Mouse (Mus musculus) MN1 (cell line): ENCODE results near the gene Ninl.

ENCODE experiments used
- DNase-seq: peaks from one replicate; pipeline ENCODE4 v3.0.0-alpha.2; 2016; ENCODE audit warnings: low spot score

The Ninl gene

GRCm38 (mm10) chr2:150997618-150998017, 41.6 kb downstream of the Ninl start:
- no peak for DNase-seq

DNA sequence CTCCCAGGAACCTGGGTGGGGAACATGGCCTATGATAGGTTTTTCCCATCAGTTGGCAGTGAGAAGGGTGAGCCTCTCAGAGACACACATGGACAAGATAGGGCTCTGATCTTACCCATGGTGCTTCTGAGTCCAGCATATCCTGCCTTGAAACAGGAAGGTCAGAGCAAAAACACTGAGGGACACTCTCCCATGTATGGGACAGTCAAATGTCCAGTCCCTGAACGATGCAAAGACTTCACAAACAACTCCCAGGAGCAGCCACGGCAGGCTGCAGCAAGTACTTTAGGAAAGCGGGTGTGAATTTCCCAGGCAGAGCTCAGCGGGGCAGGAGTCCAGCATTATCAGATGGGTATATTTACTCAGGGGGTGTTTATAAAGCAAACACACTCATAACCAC, 43.9 kb downstream of the Ninl start:
- DNase-seq = no peak

GRCm38 (mm10) chr2:150991050-150991449, 48.1 kb downstream of the Ninl start:
- no peak for DNase-seq

- DNase-seq = no peak
These were observed 48.7 kb downstream of the Ninl start for GRCm38 (mm10) chr2:150990506-150990905.

- no peak for DNase-seq
These were observed 53.8 kb downstream of the Ninl start for GRCm38 (mm10) chr2:150985359-150985758.

DNA sequence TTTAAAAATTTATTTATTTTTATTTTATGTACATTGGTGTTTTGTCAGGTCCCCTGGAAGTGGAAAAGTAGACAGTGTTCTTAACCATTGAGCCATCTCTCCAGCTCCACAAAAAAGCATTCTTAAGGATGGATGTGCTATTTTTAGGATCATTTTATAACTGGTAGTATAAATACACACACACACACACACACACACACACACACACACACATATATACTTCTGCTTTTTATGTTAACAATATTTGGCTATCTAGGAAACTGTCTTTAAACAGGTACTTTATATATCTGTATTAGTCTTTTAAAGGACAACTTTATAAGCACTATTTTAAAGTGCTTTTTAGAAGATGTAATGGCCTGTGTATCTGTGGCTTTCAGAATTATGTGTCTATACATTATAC, 57.1 kb downstream of the Ninl start:
- DNase-seq = no peak

- no peak for DNase-seq
These were observed 57.7 kb downstream of the Ninl start for GRCm38 (mm10) chr2:150981524-150981923.

- DNase-seq = no peak
These were observed 59.1 kb downstream of the Ninl start for GRCm38 (mm10) chr2:150979861-150980620.

- DNase-seq = no peak
These were observed 60.4 kb downstream of the Ninl start for GRCm38 (mm10) chr2:150978791-150979190.

DNA sequence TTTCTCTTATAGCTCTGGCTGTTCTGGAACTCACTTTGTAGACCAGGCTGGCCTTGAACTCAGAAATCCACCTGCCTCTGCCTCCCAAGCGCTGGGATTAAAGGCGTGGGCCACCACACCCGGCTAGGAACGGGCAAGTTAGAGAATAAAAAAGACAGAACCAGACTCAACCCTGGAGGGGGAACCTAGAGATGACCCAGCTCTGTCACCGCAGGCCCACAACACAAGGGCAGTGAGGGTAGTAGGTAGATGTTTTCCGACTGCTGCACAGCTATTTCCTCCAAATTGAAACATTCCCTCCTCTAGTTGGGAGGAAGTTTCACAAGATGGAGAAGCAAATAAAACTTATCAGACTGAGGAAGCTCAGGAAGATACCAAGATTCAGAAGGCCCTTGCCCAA, 61.5 kb downstream of the Ninl start:
- no peak for DNase-seq

GRCm38 (mm10) chr2:150976871-150977270, 62.3 kb downstream of the Ninl start:
- no peak for DNase-seq

DNA sequence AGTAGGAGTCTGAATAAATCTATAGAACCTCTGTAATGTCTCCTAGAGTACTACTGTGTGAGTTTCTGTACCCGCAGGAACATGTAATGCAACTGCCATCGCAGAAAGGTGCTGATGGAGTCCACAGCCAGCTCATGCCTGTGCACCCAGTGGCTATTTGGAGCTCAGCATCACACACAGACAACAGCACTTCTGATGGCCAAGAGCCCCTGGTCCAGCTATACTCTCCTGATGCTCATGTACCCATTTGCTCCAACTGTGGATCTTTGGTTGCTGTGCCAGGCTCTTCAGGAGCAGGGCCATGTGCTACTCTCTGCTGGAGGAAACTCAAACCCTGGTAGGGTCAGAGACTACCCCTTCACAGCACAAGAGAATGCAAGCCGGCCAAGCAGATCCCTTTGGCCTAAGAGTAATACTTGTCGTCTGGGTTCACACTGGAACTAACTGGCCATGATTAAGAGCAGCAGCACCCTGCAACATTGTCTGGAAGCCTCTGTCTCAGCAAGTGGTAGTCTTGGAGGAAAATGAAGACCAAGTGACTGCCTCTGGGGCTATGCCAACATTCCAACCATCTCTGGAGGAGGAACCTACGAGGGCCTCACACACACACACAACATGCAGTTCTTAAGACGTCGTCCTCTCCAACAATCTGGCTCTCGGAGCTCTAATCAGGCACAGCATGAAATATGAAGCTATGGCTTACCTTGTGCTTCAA, 65.6 kb downstream of the Ninl start:
- DNase-seq = no peak

DNA sequence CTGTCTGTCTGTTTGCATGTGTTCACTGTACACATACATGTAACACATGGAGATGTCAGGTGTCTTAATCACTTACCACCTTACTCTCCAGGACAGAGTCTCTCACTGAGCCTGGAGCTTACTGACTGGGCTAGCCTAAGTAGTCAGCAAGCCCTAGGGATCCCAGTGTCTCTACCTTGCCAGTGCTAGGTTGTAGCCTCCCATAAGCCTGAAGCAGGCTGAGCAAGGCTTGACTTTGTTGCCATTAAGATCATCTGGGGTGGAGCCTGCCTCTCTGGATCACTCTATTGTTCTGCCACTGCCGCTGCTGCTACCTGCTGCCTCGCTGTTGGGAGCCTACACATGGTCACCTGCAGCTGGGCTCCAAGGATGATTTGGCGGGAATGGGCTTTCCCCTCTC, 66.5 kb downstream of the Ninl start:
- DNase-seq = no peak

GRCm38 (mm10) chr2:150971856-150972255, 67.3 kb downstream of the Ninl start:
- no peak for DNase-seq

GRCm38 (mm10) chr2:150969231-150969630, 70.0 kb downstream of the Ninl start:
- no peak for DNase-seq

- DNase-seq = no peak
These were observed 71.7 kb downstream of the Ninl start for GRCm38 (mm10) chr2:150967491-150967890.

GRCm38 (mm10) chr2:150965951-150966350, 73.2 kb downstream of the Ninl start:
- no peak for DNase-seq

DNA sequence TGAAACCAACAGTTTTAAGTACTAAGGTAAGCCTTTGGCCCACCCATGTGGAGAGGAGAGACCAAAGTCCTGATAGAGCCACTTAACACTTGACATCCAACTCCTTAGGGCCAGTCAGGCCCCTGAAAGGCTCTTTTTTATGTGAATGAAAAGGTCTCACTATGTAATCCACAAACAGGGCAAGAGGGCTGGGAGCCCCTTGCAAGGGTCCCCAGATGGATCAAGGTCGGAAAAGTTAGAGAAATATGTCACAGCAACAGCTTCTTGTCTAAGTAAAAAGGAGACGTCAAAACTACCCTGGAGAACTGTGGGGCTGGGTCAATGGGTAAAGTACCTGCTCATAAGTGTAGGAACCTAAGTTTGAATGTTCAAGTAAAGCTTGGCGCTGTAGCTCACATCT, 74.5 kb downstream of the Ninl start:
- no peak for DNase-seq

GRCm38 (mm10) chr2:150963246-150963645, 75.9 kb downstream of the Ninl start:
- no peak for DNase-seq

- DNase-seq = no peak
These were observed 79.7 kb downstream of the Ninl start for GRCm38 (mm10) chr2:150959521-150959920.

DNA sequence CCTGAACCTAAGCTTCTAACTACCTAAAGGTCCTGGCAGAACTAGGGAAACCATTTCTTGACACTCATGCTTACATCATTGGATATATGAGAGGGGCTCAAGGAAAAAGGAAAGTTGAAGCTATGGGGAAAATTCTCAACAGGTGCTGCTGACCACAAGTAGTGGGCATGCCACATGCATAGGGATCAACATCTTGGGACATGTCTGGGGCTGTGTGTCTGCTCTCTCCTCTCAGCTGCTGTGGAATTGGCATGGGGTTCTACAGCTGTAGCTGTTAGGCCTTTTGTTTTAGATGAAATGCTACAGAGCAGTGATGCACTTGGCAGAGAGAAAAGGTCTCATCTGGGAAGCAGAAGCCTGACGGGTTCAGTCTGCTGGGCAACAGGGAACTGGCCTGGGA, 83.3 kb downstream of the Ninl start:
- DNase-seq = no peak

- no peak for DNase-seq
These were observed 88.0 kb downstream of the Ninl start for GRCm38 (mm10) chr2:150951201-150951600.

GRCm38 (mm10) chr2:150950056-150950455, 89.1 kb downstream of the Ninl start:
- no peak for DNase-seq

DNA sequence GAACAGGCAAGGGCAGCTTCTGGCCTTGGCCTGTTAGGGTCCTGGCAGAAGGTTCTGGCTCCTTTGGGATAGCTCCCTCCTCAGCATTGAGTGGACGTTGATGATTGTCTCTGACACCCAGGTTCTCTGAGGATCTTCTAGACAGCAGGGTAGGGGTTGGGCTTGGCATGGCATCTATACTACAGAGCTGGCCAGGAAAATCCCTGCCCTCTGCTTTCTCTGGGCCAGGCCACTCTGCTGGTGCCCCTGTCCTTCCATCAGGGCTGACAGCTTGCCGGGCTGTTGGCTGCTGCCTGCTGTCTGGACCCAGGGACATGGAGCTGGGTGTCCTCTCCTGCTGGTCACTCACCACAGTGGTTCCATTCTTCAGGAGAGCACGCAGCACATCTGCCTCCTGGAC, 89.5 kb downstream of the Ninl start:
- no peak for DNase-seq
